Mouse (Mus musculus): ENCODE measurements around the gene Art4. TPM values are rescaled to one million over a fixed set of nuclear protein-coding genes. Genes with fewer than 3 reads are reported as not detected.

The Art4 gene
- total RNA-seq, 2 experiments from 2014 or later = 0.23 TPM; not detected in 1

GRCm38 (mm10) chr6:136803093-136803738 is 54.3 kb downstream of the Art4 start:
- no peak for DNase-seq (ENCODE audit: low spot score in 2 of 2)

- DNase-seq (ENCODE audit: low spot score in 2 of 2) = no peak
Measured at GRCm38 (mm10) chr6:136801274-136801673, 56.3 kb downstream of the Art4 start.

- DNase-seq (ENCODE audit: low spot score in 2 of 2) = no peak
Measured at GRCm38 (mm10) chr6:136800710-136801109, 56.8 kb downstream of the Art4 start.

Small RNAs within 50 kb of the gene (microRNA-seq; reads per million reads assigned to microRNA genes)
- 0 reads per million in 2 experiments for gene Gm44364

Other genes starting within 250 kb of the Art4 start
- gene Plbd1, start 195.8 kb downstream of the Art4 start, total RNA-seq (2021) = under 1 TPM; 0.20 to 0.23 TPM
- gene Gucy2c, start 76.0 kb downstream of the Art4 start, total RNA-seq (2021) = under 1 TPM; 0.34 to 0.38 TPM
- gene Hist4h4, start 53.3 kb downstream of the Art4 start, total RNA-seq (2021) = 10 to 100 TPM; 10.9 to 14.3 TPM
- 10 to 100 TPM; 54.6 to 70.6 TPM for gene H2afj, start 49.5 kb downstream of the Art4 start, total RNA-seq (2021)
- 1 to 10 TPM; 3.1 to 4.9 TPM for gene BC049715, start 30.1 kb downstream of the Art4 start, total RNA-seq (2021)
- 100 to 1,000 TPM; 109 to 110 TPM for gene Wbp11, start 29.5 kb downstream of the Art4 start, total RNA-seq (2021)
- 1 to 10 TPM; 2.7 to 3.5 TPM for gene Smco3, start 22.3 kb downstream of the Art4 start, total RNA-seq (2021)
- gene Mgp, start 18.1 kb upstream of the Art4 start, total RNA-seq (2021) = 10 to 100 TPM; 15.1 to 26.3 TPM
- under 1 TPM; 0.57 to 0.76 TPM for gene Erp27, start 64.4 kb upstream of the Art4 start, total RNA-seq (2021)
- gene Pde6h, start 66.1 kb upstream of the Art4 start, total RNA-seq (2021) = 1 to 10 TPM in 1 of 2 experiments, under 1 TPM in 1; 0.71 to 1.3 TPM
- 10 to 100 TPM; 17.4 to 18.4 TPM for gene Arhgdib, start 84.2 kb upstream of the Art4 start, total RNA-seq (2021)

All from layer of hippocampus, postnatal 10 days (tissue).